Mouse (Mus musculus): ENCODE results near the gene Sgo2a. TPM values are rescaled to one million over a fixed set of nuclear protein-coding genes. Genes with fewer than 3 reads are reported as not detected.
A peak's percentile ranks its signal among the peaks of the same experiment; 100 is the strongest.

The Sgo2a gene
- polyA plus RNA-seq, 1 experiment, result 99.4 TPM

DNA sequence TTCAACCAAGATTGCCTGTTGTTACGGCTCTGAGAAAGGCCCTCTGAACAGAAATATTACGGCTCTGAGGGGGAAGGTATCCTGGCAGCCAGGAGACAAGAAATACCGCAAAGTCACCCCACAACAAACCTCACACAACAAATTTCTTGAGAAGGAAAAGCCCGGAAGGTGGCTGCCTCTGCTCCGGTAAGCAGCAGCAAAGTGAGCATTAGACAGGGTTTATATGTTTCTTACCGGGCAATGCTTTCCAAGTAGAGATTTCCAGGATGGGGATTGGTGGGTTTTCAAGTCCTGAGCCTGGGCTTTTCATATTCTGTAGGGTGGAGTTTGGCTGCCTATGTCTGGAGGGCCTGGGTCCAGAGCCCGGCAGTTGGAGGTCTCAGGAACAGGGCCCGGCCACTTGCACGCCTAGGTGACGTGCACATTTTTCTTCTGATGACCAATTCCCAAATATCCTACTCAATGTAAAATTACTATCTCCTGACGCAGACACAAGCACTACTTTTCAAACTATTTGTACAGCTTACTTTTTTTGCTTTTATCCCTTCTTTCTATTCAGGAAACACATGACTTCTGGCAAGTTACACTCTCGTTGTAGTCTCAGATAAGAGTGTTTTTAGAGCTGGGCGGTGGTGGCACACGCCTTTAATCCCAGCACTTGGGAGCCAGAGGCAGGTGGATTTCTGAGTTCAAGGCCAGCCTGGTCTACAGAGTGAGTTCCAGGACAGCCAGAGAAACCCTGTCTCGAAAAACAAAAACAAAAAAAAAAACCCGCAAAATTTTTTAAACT, 42.0 kb upstream of the Sgo2a start:
- TF ChIP-seq EP300 (IDR thresholded peaks at IDR 0.05; ENCODE audit: insufficient read depth, low read depth, low read length) (no peak), CTCF (IDR thresholded peaks at IDR 0.05; ENCODE audit: low read depth, low read length) (no peak), POLR2A (IDR thresholded peaks at IDR 0.05; ENCODE audit: insufficient read depth, low read length) (no peak)
- no peak overlapping the region for H3K4me3 ChIP-seq (ENCODE audit: low read depth, low read length)
- H3K9me3 ChIP-seq (replicated peaks; ENCODE audit: control insufficient read depth, insufficient read depth, low read length, poor library complexity, severe bottlenecking), result no peaks in the 10 kb centered on the region
- peaks cover 4% of the 10 kb centered on the region; the same call in 1 of the 2 replicates for H3K36me3 ChIP-seq (ENCODE audit: control insufficient read depth, insufficient read depth, low read length, poor library complexity, severe bottlenecking)
- no peak overlapping the region for H3K9ac ChIP-seq (ENCODE audit: low read depth, poor library complexity, severe bottlenecking)
- H3K27ac ChIP-seq (ENCODE audit: insufficient read depth, low read length), result no peak overlapping the region
- H3K27me3 ChIP-seq (ENCODE audit: control insufficient read depth, insufficient read depth, low read length, poor library complexity, severe bottlenecking), result no peaks in the 10 kb centered on the region
- H3K4me1 ChIP-seq (ENCODE audit: control insufficient read depth, insufficient read depth, low read length), result no peaks in the 10 kb centered on the region

- Histone ChIP-seq H3K4me3 (ENCODE audit: low read depth, low read length) (no peak overlapping the region), H3K9ac (ENCODE audit: low read depth, poor library complexity, severe bottlenecking) (no peak overlapping the region), H3K36me3 (ENCODE audit: control insufficient read depth, insufficient read depth, low read length, poor library complexity, severe bottlenecking) (peaks cover 4% of the 10 kb centered on the region; the same call in 1 of the 2 replicates), H3K9me3 (replicated peaks; ENCODE audit: control insufficient read depth, insufficient read depth, low read length, poor library complexity, severe bottlenecking) (no peaks in the 10 kb centered on the region), H3K27ac (ENCODE audit: insufficient read depth, low read length) (no peak overlapping the region), H3K27me3 (ENCODE audit: control insufficient read depth, insufficient read depth, low read length, poor library complexity, severe bottlenecking) (no peaks in the 10 kb centered on the region), H3K4me1 (ENCODE audit: control insufficient read depth, insufficient read depth, low read length) (no peaks in the 10 kb centered on the region)
- TF ChIP-seq EP300 (IDR thresholded peaks at IDR 0.05; ENCODE audit: insufficient read depth, low read depth, low read length) (no peak), POLR2A (IDR thresholded peaks at IDR 0.05; ENCODE audit: insufficient read depth, low read length) (no peak), CTCF (IDR thresholded peaks at IDR 0.05; ENCODE audit: low read depth, low read length) (no peak)
These were observed 41.4 kb upstream of the Sgo2a start for GRCm38 (mm10) chr1:57954376-57954765.

- Histone ChIP-seq H3K36me3 (ENCODE audit: control insufficient read depth, insufficient read depth, low read length, poor library complexity, severe bottlenecking) (peaks cover 4% of the 10 kb centered on the region; the same call in 1 of the 2 replicates), H3K9ac (ENCODE audit: low read depth, poor library complexity, severe bottlenecking) (no peak overlapping the region), H3K9me3 (replicated peaks; ENCODE audit: control insufficient read depth, insufficient read depth, low read length, poor library complexity, severe bottlenecking) (no peaks in the 10 kb centered on the region)
These were observed 40.0 kb upstream of the Sgo2a start for GRCm38 (mm10) chr1:57955774-57956173.

DNA sequence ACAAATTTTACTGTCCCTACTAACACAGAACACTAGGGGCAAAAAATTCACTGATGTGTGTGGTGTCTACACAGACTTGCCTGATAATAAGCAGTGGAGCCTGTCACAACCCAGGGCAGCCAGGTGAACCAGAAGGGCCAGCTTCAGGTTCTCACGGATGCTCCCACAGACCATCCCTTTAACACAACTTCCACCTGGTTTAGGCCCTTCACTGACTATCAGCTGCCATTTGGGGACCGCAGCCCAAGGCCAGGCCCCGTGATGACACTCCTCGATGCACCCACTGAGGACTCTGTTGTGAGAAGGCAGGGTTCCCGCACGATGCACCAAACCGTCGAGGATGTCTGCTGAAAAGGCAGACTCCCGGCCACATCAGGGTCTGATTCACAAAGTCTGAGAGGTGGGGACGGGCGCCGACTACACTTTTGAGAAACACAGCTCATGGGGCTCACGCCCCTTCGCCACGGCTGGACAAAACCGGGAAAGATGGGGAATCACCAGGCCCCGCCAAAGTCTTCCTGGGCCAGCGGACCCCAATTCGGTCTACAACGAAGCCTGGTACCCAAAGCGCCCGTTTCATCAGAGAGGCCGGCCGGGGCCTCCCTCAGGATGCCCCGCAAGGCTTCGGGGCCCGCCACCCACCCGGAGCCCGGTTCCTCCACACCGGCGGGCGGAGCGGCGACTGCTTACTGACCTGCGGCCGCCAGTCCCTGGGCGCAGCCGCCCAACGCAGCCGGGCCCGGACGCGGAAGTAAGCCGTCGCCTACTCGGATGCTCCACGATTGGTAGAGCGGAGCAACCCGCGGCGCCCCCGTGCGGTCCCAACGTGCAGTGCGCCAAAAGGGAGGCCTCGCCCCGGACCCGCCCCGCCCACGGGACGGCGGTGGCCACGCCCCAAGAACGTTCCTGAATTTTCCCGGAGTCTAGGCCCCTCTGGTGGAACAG, 26.2 kb upstream of the Sgo2a start:
- no peaks in the 10 kb centered on the region for H3K9me3 ChIP-seq (replicated peaks; ENCODE audit: control insufficient read depth, insufficient read depth, low read length, poor library complexity, severe bottlenecking)
- peak overlapping the region; percentile 72 for H3K4me3 ChIP-seq (ENCODE audit: low read depth, low read length)
- no peaks in the 10 kb centered on the region for H3K4me1 ChIP-seq (ENCODE audit: control insufficient read depth, insufficient read depth, low read length)
- no peaks in the 10 kb centered on the region for H3K27me3 ChIP-seq (ENCODE audit: control insufficient read depth, insufficient read depth, low read length, poor library complexity, severe bottlenecking)
- peak; percentile 60 for TF ChIP-seq CTCF (IDR thresholded peaks at IDR 0.05; ENCODE audit: low read depth, low read length)
- TF ChIP-seq POLR2A (IDR thresholded peaks at IDR 0.05; ENCODE audit: insufficient read depth, low read length), result no peak
- peak; percentile 26; the same call in 1 of the 2 replicates for TF ChIP-seq EP300 (IDR thresholded peaks at IDR 0.05; ENCODE audit: insufficient read depth, low read depth, low read length)
- H3K27ac ChIP-seq (ENCODE audit: insufficient read depth, low read length), result no peak overlapping the region
- peak overlapping the region; percentile 71 for H3K9ac ChIP-seq (ENCODE audit: low read depth, poor library complexity, severe bottlenecking)
- peaks cover 5% of the 10 kb centered on the region for H3K36me3 ChIP-seq (ENCODE audit: control insufficient read depth, insufficient read depth, low read length, poor library complexity, severe bottlenecking)

More at GRCm38 (mm10) chr1:57955774-57956173, 40.0 kb upstream of the Sgo2a start:
- Histone ChIP-seq H3K27me3 (ENCODE audit: control insufficient read depth, insufficient read depth, low read length, poor library complexity, severe bottlenecking) (no peaks in the 10 kb centered on the region), H3K4me3 (ENCODE audit: low read depth, low read length) (no peak overlapping the region), H3K4me1 (ENCODE audit: control insufficient read depth, insufficient read depth, low read length) (no peaks in the 10 kb centered on the region), H3K27ac (ENCODE audit: insufficient read depth, low read length) (no peak overlapping the region)
- no peak for TF ChIP-seq EP300 (IDR thresholded peaks at IDR 0.05; ENCODE audit: insufficient read depth, low read depth, low read length)
- no peak for TF ChIP-seq CTCF (IDR thresholded peaks at IDR 0.05; ENCODE audit: low read depth, low read length)
- TF ChIP-seq POLR2A (IDR thresholded peaks at IDR 0.05; ENCODE audit: insufficient read depth, low read length), result no peak

DNA sequence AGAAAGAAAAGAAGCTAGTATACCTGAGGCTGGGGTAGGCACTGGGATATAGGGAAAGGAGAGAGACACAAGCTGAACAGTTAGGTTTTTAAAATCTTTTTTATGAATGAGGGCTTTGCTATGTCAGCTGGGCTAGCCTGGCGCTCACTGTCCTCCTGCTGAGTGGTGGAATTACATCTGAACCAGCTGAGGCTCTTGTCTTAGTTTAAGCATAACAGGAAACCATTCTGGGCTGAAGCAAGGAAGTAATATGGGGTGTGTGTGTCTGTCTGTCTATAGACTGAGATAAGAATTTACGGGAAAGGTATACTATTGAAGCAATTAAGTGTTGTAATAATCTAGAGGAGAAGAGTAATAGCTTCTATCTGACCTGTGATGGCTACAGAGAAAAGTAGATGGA, 24.2 kb upstream of the Sgo2a start:
- H3K4me3 ChIP-seq (ENCODE audit: low read depth, low read length), result no peak overlapping the region
- H3K27me3 ChIP-seq (ENCODE audit: control insufficient read depth, insufficient read depth, low read length, poor library complexity, severe bottlenecking), result no peaks in the 10 kb centered on the region
- H3K9ac ChIP-seq (ENCODE audit: low read depth, poor library complexity, severe bottlenecking), result no peak overlapping the region
- TF ChIP-seq POLR2A (IDR thresholded peaks at IDR 0.05; ENCODE audit: insufficient read depth, low read length), result no peak
- TF ChIP-seq CTCF (IDR thresholded peaks at IDR 0.05; ENCODE audit: low read depth, low read length), result no peak
- TF ChIP-seq EP300 (IDR thresholded peaks at IDR 0.05; ENCODE audit: insufficient read depth, low read depth, low read length), result no peak
- H3K27ac ChIP-seq (ENCODE audit: insufficient read depth, low read length), result no peak overlapping the region
- no peaks in the 10 kb centered on the region for H3K9me3 ChIP-seq (replicated peaks; ENCODE audit: control insufficient read depth, insufficient read depth, low read length, poor library complexity, severe bottlenecking)
- peaks cover 5% of the 10 kb centered on the region; the same call in 1 of the 2 replicates for H3K36me3 ChIP-seq (ENCODE audit: control insufficient read depth, insufficient read depth, low read length, poor library complexity, severe bottlenecking)
- no peaks in the 10 kb centered on the region for H3K4me1 ChIP-seq (ENCODE audit: control insufficient read depth, insufficient read depth, low read length)

Measured in ES-Bruce4 (cell line).